Mouse (Mus musculus) yolk sac, embryonic 10.5 days (tissue): ENCODE measurements around the gene Pknox1.
A peak's percentile ranks its signal among the peaks of the same experiment; 100 is the strongest.
"Not testable (repeated sequence)": the region's sequence is repeated elsewhere in the genome, so short reads cannot be mapped to it uniquely, and the experiment has no call there.

Source experiments
- DNase-seq: peaks from one replicate; pipeline ENCODE4 v3.0.0-alpha.2; 2017; ENCODE audit warnings: low spot score

The Pknox1 gene

DNA sequence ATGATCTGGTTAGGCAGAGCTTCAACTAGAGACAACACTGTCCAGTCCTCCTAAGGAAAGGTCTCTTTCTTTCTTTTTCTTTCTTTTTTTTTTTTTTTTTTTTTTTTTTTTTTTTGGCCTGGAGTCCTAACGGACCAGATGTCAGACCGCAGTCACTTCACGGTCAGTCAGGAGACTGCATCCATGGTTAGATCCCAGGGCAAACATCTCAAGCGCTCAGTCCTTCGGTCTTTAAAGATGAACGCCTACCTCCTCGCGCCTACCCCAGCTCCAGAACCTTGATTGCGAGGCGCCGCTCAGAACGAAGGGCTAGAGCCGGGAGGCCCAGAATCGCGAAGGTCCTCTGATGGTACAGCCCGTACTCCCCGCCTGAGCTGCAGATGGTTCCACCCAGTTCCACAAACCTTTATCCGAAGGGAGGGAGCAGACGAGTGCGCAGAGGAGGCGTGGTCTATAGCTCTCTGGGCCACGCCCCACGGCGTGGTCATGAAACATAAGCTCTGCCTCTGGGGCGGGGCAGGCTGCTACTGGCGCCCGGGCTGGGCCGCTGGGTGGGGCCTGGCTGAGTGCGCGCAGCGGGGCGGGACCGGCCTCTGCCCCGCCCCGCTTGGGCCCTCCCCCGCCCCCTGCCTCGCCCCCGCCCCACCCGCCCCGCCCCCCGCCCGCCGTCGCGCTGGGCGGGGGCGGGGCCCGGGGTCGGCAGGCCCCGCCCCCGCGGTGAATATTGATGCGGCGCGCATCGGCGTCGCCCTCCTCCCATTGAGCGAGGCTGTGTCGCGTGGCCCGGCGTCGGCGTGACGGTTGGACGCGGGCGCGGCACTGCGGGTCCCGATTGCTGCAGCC, at the start of gene Pknox1:
Gene Pknox1 (plus strand): TSS at position 720 of the 843 bp plus-strand sequence.
- peak; percentile 99 for DNase-seq

- DNase-seq = no peak
Observed at GRCm38 (mm10) chr17:31519344-31519945, 45.1 kb upstream of the Pknox1 start.

DNA sequence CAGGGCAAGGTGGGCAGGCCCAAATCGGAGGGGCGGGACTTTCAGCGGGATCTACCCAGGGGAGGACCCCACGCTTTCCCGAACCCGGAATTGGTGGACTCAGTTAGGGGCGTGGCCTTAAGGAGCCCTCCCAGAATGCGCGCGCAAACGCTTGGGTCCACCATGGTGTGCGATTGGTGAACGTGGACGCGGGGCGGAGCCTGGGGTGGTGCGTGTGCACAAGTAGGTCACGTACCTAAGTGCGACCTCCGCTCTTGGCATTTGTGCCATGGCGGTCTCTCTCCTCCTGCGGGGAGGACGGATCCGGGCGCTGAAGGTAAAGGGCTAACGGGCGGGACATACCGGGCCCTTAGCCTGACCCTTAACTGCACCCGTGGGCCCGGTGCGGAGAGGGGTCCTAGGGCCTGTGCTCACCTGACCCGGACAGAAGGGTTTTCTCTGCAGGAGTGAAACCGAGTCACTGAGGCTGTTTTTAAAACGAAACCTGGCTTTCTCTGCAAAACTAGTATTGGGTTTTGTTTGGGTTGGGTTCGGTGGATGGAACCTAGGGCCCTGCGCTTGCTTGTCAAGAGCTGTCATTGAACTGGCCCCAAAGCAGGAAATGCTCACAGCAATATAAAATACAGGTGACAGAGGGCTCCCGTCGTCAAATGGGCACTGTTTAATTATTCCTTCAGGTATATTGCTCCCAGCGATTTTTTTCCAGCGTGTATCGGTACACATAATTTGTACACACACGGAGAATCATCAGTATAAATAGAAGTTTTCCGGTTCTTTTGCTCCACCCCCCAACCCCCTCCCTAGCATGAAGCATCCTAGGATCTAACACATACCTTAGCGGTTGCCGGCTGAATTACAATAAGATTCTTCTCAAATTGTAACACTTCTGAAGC, 44.3 kb upstream of the Pknox1 start, which contains the start of the genes Wdr4 and Ndufv3:
Gene Wdr4 (minus strand): TSS at position 35 of the 893 bp plus-strand sequence.
Gene Ndufv3 (plus strand): TSS at position 170 of the 893 bp plus-strand sequence.
- DNase-seq = peak; percentile 98

DNA sequence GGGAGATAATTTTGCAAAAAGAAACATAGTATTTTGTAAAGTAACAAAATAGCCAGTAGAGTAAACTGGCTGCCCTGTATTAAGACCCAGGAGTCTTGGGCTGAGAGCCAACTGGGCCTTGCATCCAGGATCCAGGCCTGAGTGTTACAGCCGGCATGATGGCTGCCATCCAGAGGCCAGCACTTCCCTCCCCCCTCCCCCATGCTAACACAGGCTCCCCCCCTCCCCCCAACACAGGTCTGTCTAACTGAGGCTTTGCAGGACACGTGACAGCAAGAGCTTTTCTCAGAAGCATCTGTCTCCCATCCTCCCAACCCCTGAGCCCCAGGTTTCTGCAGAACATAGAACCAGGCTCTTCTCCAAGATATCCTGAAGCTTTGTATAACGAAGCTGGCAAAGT, 43.6 kb upstream of the Pknox1 start:
- DNase-seq = peak; percentile 67

- DNase-seq = no peak
Observed at GRCm38 (mm10) chr17:31521948-31522347, 42.6 kb upstream of the Pknox1 start.

DNA sequence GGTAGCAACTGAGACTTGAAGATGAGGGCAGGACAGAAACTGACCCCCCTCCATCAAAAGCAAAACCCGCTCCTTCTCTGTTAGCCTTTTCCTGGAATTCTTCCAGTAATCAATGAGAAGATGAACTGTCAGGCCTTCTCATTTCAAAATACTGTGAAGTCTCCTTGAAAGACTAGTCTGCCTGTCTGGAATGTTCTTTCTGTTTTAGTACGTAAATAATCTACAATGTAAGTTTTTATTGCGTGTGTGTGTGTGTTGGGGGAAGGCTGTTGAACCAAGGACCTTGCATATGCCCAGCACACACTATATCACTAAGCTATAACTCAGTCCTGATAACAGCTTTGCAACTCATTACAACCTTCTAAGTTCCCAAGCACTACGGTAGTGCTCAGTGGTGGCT, 39.4 kb upstream of the Pknox1 start:
- no peak for DNase-seq

- DNase-seq = no peak
Observed at GRCm38 (mm10) chr17:31525816-31526215, 38.7 kb upstream of the Pknox1 start.

- DNase-seq = peak; percentile 41
Observed at GRCm38 (mm10) chr17:31529314-31529713, 35.2 kb upstream of the Pknox1 start.

DNA sequence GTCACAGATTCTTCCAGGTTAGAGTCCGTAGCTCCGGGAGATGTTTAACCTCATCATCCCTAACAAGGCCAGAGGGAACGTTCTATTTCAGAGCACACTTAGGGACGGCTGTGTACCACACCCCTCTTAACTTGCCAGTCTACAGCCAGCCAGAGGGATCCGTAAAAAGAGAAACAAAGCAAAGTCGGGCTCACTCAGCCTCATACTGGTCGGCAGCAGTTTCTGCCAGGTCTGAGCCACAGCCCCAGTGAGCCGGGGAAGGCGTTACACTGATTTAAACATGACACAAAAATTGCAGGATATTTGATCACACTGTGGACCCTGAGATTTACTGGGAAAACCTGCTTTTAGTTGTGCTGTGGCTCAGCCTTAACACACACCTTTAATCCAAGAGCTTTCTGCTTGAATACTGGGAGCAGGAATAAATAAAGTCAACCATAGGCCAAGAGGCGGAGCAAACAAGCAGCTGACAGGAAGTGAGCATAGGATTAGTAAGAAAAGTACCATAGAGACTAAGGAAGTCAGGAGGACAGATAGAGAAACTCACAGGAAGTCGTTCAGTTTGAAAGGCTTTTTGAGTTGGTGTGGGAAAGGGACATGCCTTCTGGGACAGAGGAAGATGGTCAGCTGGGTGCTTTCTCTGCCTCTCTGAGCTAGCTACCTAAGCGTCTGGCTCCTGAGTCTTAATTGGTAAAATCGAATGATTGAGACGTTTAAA, 32.9 kb upstream of the Pknox1 start:
- DNase-seq = no peak

- not testable (repeated sequence) for DNase-seq
Observed at GRCm38 (mm10) chr17:31532331-31532730, 32.2 kb upstream of the Pknox1 start.

- DNase-seq = no peak
Observed at GRCm38 (mm10) chr17:31535358-31535757, 29.2 kb upstream of the Pknox1 start.

DNA sequence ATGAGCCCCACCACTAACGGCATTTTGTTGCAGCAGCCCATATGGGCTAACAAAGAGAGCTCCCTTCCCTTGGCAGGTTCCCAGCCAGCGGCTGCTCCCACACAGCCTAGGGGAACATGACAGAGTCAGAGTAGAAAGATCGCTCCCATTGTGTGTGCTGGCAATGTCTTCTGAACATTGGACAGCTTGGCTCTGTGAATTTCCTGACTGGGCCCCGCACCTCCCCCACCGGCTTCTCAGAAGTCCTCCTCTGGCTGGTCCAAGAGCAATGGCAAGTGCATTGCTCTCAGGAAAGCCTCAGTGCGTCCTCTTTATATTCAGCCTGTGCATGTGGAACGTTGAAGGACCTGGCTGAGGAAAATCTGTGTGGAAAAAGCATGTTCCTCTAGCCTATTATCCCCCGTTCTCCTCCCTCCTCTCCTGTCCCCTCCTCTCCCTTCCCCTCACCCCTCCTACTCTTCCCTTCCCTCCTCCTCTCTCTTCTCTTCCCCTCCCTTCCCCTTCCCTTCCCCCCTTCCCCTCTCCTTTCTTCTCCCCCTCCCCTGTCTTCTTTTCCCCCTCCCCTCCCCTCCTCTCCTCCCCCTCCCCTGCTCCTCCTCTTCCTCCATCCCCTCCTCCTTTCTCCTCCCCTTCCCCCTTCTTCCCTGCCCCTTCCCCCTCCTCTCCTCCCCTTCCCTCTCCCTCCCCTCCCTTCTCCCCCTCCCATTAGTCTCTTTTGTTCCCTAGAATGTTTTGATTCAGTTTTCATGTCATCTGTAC, 28.5 kb upstream of the Pknox1 start:
- no peak for DNase-seq

DNA sequence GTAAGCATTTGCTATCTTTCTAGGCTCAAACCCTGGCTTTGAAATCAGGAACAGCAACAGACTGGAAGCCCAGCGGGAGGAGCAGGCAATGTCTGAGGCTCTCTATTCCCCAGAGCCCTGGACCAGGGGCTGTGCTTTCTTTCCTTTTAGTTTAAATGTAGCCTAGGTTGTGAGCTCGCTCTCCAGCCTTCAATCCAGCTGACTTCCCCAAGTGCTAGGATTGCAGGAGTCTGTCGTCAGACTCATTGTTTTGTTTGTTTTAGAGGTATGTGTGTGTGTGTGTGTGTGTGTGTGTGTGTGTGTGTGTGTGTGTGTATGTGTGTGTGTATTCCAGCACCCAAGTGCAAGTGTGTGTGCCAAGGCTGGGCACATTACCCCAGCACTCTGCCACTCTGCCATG, 24.4 kb upstream of the Pknox1 start:
- no peak for DNase-seq

DNA sequence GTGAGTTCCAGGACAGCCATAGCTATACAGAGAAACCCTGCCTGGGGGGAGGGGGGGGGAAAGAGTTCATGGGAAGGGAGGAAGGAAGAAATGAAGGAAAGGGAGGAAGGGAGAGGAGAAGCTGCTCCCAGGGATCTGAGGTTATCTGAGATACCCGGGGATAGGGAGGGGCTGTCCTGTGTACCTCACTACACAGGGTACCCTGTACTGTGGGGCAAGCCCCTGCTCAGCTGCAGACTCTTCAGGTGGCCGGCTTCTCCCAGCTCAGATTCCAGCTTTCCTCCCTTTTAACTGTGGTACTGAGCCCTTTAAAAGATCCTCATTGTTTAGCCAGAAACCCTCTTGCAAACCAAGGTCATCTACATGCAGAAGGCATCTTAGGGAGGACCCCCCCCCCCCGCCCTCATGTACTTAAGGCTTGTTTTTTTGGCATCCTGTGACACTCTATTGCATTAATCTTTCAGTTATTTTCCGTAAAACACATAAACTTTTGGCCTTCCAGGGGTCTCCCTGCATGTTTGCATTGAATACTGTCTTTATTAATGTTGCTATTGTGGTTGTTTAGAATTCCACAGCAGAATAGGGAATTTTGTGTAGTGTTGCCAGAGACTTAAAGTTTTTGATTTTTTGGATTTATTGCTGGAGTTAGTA, 23.6 kb upstream of the Pknox1 start:
- DNase-seq = no peak

GRCm38 (mm10) chr17:31541460-31541831, 23.1 kb upstream of the Pknox1 start:
- no peak for DNase-seq

DNA sequence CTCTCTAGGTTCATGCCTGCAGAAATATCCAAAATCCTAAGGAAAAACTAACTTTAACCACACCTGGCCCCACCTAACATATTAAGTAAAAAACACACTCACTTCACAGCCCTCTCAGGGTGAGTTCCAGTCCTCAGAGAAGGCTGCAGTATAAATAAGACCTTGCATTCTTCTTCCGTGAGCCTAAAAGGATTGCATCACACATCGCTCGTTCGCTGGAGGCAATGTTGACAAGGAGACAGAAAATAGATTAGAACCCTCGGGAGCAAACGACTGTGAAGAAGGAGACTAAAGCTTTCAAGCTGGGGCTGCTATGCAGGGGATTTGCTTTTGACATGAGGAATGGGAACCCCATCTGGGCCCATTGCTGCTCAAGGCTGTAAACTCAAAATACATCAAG, 21.0 kb upstream of the Pknox1 start:
- peak; percentile 66 for DNase-seq

DNA sequence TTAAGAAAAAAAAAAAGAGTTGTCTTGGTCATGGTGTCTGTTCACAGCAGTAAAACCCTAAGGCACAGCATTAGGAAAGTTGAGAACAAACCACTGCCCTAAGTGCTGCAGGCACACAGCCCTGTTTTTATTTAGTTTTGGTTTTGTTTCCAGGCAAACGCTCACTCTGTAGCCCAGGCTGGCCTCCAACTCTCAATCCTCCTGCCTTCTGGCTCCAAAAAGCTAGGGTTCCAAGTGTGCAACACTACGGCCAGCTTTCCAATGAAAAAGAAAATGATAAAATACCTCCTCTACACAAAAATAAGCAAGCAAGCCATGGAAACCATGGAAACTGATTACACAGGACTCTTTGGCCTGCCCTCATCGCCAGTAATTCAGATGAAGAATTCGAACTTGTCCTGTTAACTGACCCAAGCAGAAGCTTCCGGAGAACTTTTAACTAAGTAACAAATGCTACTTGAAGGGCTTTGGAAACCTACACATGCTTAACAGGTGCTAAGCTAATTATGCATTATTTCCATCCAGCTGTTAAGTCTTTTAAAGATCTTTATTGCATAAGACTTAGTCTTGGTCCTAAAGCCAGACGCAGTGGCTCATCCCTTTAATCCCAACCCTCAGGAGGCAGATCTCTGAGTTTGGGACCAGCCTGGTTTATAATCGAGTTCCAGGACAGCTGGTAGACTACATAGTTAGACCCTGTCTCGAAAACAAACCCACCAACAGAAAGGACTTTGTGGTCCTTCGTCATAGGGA, 17.9 kb upstream of the Pknox1 start:
- no peak for DNase-seq

- no peak for DNase-seq
Observed at GRCm38 (mm10) chr17:31547974-31548373, 16.6 kb upstream of the Pknox1 start.

DNA sequence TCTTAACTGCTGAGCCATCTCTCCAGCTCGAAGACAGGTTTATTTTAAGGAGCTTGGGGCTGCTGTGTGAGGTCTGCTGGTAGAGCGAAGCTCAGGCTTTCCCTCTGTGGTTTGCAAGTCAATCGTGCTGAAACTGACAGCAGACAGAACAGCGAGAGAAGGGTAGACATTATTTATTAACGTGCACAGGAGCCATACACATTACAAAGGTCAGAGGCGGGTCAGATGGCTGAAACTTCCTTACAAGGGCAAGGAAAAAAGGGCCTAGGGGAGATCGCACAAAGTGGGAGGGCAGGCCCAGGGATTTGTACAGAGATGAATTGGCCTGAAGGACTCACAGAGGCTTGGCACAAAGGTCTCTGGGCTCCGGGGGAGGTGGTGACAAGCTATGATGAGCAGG, 15.1 kb upstream of the Pknox1 start:
- peak; percentile 81 for DNase-seq

GRCm38 (mm10) chr17:31552601-31553000, 11.9 kb upstream of the Pknox1 start:
- not testable (repeated sequence) for DNase-seq
